Mouse (Mus musculus): ENCODE measurements around the gene Nfia. TPM values are rescaled to one million over a fixed set of nuclear protein-coding genes. Genes with fewer than 3 reads are reported as not detected.

Gene Nfia
- polyA plus RNA-seq, 1 experiment from 2014 or later = 59.9 TPM

DNA sequence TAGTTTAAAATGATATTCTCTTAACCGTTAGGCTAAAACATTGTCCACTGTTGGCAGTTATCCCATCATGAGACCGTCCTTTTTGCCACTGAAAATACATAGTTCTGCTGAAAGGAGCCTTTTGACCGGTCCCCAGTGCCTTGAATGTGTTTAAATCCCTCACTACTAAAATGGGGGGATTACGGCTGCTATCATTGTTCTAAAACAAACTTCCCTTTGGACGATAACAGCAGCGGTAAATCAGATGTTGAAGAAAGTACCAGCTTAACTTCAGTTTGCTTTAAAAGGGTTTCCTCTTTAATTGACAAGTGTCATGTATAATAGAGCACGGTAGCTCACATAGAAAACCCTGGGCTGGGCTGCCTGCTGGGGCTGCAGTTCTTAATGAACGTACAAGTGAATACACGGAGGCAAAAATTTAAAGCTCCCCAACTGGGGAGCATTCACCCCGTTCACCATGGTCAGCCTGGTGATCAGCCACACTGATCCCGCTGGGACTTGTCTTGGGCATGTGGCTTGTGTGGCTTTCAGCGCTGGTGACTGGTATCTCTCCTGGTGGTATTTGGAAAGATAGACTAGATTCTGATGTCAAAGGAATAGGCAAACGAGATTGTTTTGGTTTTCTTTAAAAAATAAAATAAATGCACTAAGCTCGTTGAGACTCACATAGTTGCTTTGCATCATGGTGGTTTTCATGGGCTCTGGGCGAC lies 71.6 kb downstream of the Nfia start:
- peak overlapping the region; percentile 45 for H3K4me2 ChIP-seq
- peaks cover 72% of the 10 kb centered on the region for H3K4me1 ChIP-seq
- H3K27me3 ChIP-seq = no peaks in the 10 kb centered on the region
- H3K9ac ChIP-seq = no peak overlapping the region
- no peaks in the 10 kb centered on the region for H3K9me3 ChIP-seq
- peaks cover 4% of the 10 kb centered on the region; the same call in 1 of the 2 replicates for H3K36me3 ChIP-seq
- WGBS = 39% methylated on average over 15 of the region's 15 CpGs
- no peak overlapping the region for H3K4me3 ChIP-seq
- no peak for ATAC-seq (ENCODE audit: insufficient number of reproducible peaks, insufficient read depth, low FRiP score, low TSS enrichment, low read depth)
- H3K27ac ChIP-seq = peak overlapping the region; percentile 90

DNA sequence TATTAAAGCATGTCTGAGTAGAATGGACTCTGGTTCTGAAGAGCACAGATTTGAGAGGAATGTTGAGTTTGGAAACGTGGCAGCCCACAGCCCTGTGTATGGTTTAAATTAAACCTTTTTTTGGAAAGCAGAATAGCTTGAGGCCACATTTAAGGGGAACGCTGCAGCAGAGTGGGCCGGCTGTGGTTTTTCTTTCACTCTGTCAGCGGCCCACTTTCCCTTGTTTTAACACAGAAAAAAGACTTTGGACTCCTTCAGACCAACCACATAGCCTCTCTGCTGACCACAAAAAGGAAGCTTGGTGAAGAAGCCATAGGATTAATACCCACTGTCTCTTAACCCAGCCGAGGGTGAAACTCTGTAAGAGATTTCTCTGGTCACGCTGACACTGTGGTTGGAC lies 72.4 kb downstream of the Nfia start:
- ATAC-seq (ENCODE audit: insufficient number of reproducible peaks, insufficient read depth, low FRiP score, low TSS enrichment, low read depth) = 0 out of 2 replicates have a peak, but pooled peaks have one; percentile 62

DNA sequence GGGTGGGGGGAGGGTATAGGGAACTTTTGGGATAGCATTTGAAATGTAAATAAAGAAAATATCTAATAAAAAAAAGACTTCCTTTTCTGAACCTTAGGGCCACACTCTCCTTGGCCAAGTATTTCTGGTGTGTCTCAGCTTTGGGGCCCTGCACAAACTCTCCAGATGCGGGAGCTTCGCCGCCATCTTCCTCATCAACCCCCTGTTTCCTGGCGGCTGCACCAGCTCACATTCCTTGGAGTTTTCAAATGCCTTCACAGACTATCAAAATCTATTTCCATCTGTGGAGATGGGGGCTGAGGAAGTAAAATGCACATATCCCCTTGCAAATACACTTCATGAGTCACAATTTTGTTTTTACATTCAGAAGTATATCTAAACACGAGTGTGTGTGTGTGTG lies 75.1 kb downstream of the Nfia start:
- 39% methylated on average over 5 of the region's 5 CpGs for WGBS
- H3K4me1 ChIP-seq = peaks cover 49% of the 10 kb centered on the region
- no peak for ATAC-seq (ENCODE audit: insufficient number of reproducible peaks, insufficient read depth, low FRiP score, low TSS enrichment, low read depth)

More for the DNA sequence above, 72.4 kb downstream of the Nfia start:
- no peaks in the 10 kb centered on the region for H3K27me3 ChIP-seq
- peak overlapping the region; percentile 45 for H3K4me2 ChIP-seq
- whole genome bisulfite sequencing = 6% methylated on average over 6 of the region's 6 CpGs
- peaks cover 4% of the 10 kb centered on the region; the same call in 1 of the 2 replicates for H3K36me3 ChIP-seq
- peaks cover 64% of the 10 kb centered on the region for H3K4me1 ChIP-seq
- H3K9me3 ChIP-seq = no peaks in the 10 kb centered on the region
- 0 out of 2 replicates have a peak overlapping the region, but pooled peaks have one; percentile 17 for H3K9ac ChIP-seq
- H3K27ac ChIP-seq = peak overlapping the region; percentile 90
- H3K4me3 ChIP-seq = peak overlapping the region; percentile 12; the same call in 1 of the 2 replicates

DNA sequence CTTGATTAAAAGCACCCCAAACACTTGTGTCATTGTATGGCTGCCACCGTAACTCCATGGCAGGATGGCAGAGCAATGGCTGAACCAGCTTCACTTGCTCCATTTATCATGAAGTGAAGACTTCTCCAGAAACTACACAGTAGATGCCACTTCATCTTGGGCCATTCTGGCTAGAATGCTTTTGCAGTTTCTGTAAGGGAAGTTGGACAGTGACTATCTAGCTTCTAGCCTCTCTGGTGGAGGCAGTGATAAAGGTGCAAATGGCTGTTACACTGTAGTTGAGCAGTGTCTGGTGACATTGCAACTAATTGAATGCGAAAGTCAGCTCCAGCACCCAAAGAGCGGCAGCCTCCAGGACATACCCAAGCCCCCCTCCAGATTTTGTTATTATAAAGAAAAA lies 78.5 kb downstream of the Nfia start:
- Histone ChIP-seq H3K9ac (no peak overlapping the region), H3K36me3 (peaks cover 4% of the 10 kb centered on the region; the same call in 1 of the 2 replicates), H3K27me3 (no peaks in the 10 kb centered on the region), H3K27ac (no peak overlapping the region), H3K4me2 (no peak overlapping the region), H3K9me3 (no peaks in the 10 kb centered on the region), H3K4me3 (no peak overlapping the region), H3K4me1 (peaks cover 23% of the 10 kb centered on the region)
- ATAC-seq (ENCODE audit: insufficient number of reproducible peaks, insufficient read depth, low FRiP score, low TSS enrichment, low read depth) = no peak
- WGBS = 84% methylated on average over 3 of the region's 3 CpGs

More for the DNA sequence above, 75.1 kb downstream of the Nfia start:
- Histone ChIP-seq H3K9ac (no peak overlapping the region), H3K9me3 (no peaks in the 10 kb centered on the region), H3K4me3 (no peak overlapping the region), H3K27me3 (no peaks in the 10 kb centered on the region), H3K4me2 (no peak overlapping the region), H3K36me3 (peaks cover 4% of the 10 kb centered on the region; the same call in 1 of the 2 replicates), H3K27ac (no peak overlapping the region)

DNA sequence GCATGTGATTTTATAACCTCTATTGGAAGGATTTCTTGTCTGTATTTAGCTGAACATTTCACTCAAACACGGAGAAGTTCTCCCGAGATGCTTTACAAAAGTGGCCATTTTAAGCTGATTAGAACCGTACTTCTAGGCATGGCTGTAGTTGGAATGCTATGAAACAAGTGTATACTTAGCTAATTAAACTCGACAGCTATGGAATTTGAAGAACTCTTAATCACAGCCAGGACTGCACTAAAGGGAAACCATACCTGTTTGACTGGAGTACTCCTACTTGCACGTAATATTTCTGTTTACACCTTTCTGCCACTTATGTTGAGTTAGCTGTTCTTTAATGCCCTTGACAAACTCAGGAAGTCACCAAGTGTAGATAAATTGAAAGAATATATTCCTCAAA lies 79.2 kb downstream of the Nfia start:
- H3K27ac ChIP-seq = no peak overlapping the region
- no peaks in the 10 kb centered on the region for H3K27me3 ChIP-seq
- 32% methylated on average over 5 of the region's 5 CpGs for WGBS
- no peaks in the 10 kb centered on the region for H3K9me3 ChIP-seq
- H3K4me1 ChIP-seq = peaks cover 22% of the 10 kb centered on the region
- no peak for ATAC-seq (ENCODE audit: insufficient number of reproducible peaks, insufficient read depth, low FRiP score, low TSS enrichment, low read depth)
- H3K36me3 ChIP-seq = peaks cover 4% of the 10 kb centered on the region; the same call in 1 of the 2 replicates
- H3K4me2 ChIP-seq = no peak overlapping the region
- H3K4me3 ChIP-seq = no peak overlapping the region
- no peak overlapping the region for H3K9ac ChIP-seq

DNA sequence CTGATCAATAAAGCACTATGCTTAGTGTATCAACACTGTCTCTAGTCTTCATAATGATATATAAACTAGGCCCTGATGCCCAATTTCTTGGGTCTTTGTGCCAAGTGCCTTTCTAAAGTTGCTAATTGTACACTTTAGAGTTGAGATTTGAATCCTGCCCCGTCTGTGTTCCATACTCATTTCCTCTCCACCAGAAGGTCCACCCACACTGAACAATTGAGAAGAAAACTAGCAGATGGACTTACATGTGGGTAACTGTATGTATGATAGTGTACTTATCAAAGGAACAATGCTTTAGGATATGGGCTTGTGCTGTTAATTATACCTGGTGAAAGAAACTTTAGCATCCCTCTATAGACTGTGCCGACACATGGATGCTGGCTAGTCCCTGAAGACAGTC lies 80.1 kb downstream of the Nfia start:
- Histone ChIP-seq H3K4me3 (no peak overlapping the region), H3K27me3 (no peaks in the 10 kb centered on the region), H3K36me3 (peaks cover 4% of the 10 kb centered on the region; the same call in 1 of the 2 replicates), H3K9ac (no peak overlapping the region), H3K9me3 (no peaks in the 10 kb centered on the region), H3K4me2 (no peak overlapping the region), H3K27ac (no peak overlapping the region), H3K4me1 (peaks cover 21% of the 10 kb centered on the region)
- ATAC-seq (ENCODE audit: insufficient number of reproducible peaks, insufficient read depth, low FRiP score, low TSS enrichment, low read depth) = no peak
- WGBS = 85% methylated on average over 2 of the region's 2 CpGs

DNA sequence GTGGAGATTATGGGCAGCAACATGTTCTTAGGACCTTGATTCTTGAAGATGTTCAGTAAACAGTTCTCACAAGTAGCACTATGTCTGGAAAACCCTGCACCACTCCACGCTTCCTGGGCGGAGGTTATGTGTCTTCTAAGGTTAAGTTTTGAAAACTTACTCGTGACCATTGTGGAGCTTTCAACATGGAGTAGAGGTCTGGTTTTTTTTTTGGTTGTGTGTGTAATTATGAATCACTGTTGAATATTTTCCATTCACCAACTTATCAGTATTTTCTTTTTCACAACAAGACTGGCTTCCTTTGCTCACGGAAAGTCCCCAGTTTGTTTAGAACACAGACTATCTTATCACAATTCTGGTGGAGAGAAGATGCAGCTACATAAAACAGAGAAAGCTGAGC lies 82.2 kb downstream of the Nfia start:
- Histone ChIP-seq H3K27ac (no peak overlapping the region), H3K27me3 (no peaks in the 10 kb centered on the region), H3K9me3 (no peaks in the 10 kb centered on the region), H3K4me2 (no peak overlapping the region), H3K36me3 (no peaks in the 10 kb centered on the region; the same call in 1 of the 2 replicates), H3K4me3 (no peak overlapping the region), H3K9ac (no peak overlapping the region), H3K4me1 (peaks cover 33% of the 10 kb centered on the region)
- no peak for ATAC-seq (ENCODE audit: insufficient number of reproducible peaks, insufficient read depth, low FRiP score, low TSS enrichment, low read depth)
- 84% methylated on average over 4 of the region's 4 CpGs for WGBS

DNA sequence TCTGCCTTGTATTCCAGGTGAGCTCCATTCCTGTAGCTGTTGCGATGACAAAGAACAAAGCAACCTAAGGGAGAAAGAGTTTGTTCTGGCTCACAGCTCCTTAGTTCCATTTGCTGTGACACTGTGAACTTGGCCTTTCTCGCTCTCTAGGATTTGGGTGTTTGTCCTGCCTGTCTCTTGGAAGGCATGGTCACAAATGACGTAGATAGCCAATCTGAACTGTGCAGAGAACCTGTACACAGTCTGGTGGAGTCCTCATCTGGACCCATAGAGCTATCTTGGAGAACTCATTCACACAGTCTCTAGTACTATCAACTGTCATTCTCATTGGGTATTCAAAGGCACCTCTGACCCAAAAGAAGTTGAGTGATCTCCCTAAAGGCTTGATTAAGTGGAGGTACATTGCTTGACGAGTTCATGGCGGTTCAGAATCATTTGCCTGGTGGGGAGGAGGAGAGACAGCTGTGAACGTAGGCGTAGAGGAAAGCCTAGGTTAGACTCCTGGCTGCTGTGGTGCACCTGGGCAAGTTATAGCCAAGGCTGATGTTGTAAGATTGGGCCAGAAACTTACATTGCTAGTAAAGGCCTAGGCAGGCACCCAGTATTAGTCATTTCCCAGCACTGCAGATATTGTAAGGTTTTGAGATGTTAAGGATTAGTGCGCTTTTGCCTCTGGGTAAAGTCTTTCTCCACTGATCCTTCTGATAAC lies 83.3 kb downstream of the Nfia start:
- H3K4me2 ChIP-seq = no peak overlapping the region
- no peaks in the 10 kb centered on the region for H3K9me3 ChIP-seq
- no peak overlapping the region for H3K4me3 ChIP-seq
- H3K4me1 ChIP-seq = peaks cover 33% of the 10 kb centered on the region
- ATAC-seq (ENCODE audit: insufficient number of reproducible peaks, insufficient read depth, low FRiP score, low TSS enrichment, low read depth) = no peak
- H3K27me3 ChIP-seq = no peaks in the 10 kb centered on the region
- no peaks in the 10 kb centered on the region; the same call in 1 of the 2 replicates for H3K36me3 ChIP-seq
- no peak overlapping the region for H3K27ac ChIP-seq
- H3K9ac ChIP-seq = no peak overlapping the region
- 90% methylated on average over 8 of the region's 8 CpGs for WGBS

DNA sequence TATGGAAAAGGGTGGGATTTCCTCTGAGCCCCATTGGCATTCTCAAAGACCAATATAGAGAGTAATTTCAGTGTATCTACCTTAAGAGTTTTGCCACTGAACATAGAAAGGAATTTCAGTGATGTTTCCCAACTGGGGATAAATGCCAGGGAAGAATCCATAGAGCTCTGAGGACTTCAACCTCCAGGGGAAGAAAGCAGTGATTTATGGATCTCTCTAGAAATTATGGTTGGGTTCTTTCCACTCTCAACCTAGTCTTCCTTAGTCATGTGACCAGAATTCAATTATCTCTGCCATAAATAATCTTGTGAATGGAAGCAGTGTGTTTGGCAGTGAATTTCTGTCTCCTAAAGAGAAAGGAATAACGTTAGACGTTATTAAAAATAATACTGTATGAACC lies 85.0 kb downstream of the Nfia start:
- 86% methylated on average over 2 of the region's 2 CpGs for WGBS
- H3K27me3 ChIP-seq = no peaks in the 10 kb centered on the region
- H3K4me2 ChIP-seq = no peak overlapping the region
- peaks cover 30% of the 10 kb centered on the region for H3K4me1 ChIP-seq
- no peak overlapping the region for H3K27ac ChIP-seq
- no peaks in the 10 kb centered on the region; the same call in 1 of the 2 replicates for H3K36me3 ChIP-seq
- no peak for ATAC-seq (ENCODE audit: insufficient number of reproducible peaks, insufficient read depth, low FRiP score, low TSS enrichment, low read depth)
- H3K4me3 ChIP-seq = no peak overlapping the region
- no peak overlapping the region for H3K9ac ChIP-seq
- H3K9me3 ChIP-seq = no peaks in the 10 kb centered on the region

DNA sequence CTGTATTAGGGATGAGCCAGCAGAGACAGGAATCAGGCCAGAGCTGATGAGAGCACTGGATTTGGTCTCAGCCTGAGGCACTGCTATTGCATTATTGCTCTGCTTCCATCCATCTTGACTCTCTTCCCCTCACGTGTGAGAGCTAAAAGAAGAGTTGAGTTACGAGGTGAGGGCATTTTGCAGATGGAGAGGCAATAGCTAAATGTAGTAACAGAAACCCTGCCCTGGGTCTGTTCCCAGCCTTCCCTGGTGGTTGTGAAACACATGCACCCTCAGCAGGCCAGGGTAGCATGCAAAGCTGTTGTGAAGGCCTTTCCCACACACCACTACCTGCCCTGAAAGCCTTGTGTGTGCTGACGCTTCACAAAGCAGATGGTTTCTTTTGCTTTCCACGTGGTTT lies 86.9 kb downstream of the Nfia start:
- Histone ChIP-seq H3K4me1 (peaks cover 30% of the 10 kb centered on the region), H3K27ac (no peak overlapping the region), H3K4me2 (no peak overlapping the region), H3K9ac (no peak overlapping the region), H3K27me3 (no peaks in the 10 kb centered on the region), H3K9me3 (no peaks in the 10 kb centered on the region), H3K4me3 (no peak overlapping the region), H3K36me3 (no peaks in the 10 kb centered on the region; the same call in 1 of the 2 replicates)
- WGBS = 64% methylated on average over 4 of the region's 4 CpGs
- no peak for ATAC-seq (ENCODE audit: insufficient number of reproducible peaks, insufficient read depth, low FRiP score, low TSS enrichment, low read depth)

DNA sequence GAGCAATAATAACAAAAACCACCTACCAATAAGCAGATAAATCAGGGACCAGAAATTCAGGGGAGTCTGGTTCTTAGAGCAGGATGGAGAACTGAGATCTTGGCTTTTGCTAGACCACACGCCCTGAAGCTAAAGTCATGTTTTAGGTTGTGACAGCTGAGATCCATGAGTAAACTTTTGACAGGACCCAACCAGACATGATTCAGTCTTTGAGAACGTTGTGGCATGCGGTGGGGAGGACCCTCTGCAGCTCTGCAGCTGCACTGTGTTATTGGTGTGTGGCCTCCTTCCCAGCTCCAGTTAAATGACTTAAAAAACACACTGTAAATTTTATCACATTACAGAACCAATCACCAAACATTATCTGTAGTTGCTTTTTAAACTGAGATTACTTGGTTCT lies 87.8 kb downstream of the Nfia start:
- H3K27me3 ChIP-seq = no peaks in the 10 kb centered on the region
- H3K4me2 ChIP-seq = no peak overlapping the region
- 35% methylated on average over 3 of the region's 3 CpGs for WGBS
- H3K4me1 ChIP-seq = peaks cover 32% of the 10 kb centered on the region
- H3K9ac ChIP-seq = no peak overlapping the region
- H3K27ac ChIP-seq = no peak overlapping the region
- no peak for ATAC-seq (ENCODE audit: insufficient number of reproducible peaks, insufficient read depth, low FRiP score, low TSS enrichment, low read depth)
- H3K4me3 ChIP-seq = no peak overlapping the region
- no peaks in the 10 kb centered on the region; the same call in 1 of the 2 replicates for H3K36me3 ChIP-seq
- H3K9me3 ChIP-seq = no peaks in the 10 kb centered on the region
